Mouse (Mus musculus) stomach, embryonic 14.5 days (tissue): Measurements from ENCODE around the gene Gosr1. TPM values are rescaled to one million over a fixed set of nuclear protein-coding genes. Genes with fewer than 3 reads are reported as not detected.
"Not testable (repeated sequence)": the region's sequence is repeated elsewhere in the genome, so short reads cannot be mapped to it uniquely, and the experiment has no call there.

Source experiments
- ATAC-seq: fragments of 200-750 bp; cut with Nextera tagmentation; 2 replicates; pipeline ENCODE4 v1.8.0; 2017; ENCODE audit warnings: low read depth, moderate TSS enrichment; ENCODE audit not compliant: insufficient number of reproducible peaks, insufficient read depth, low FRiP score
- H3K27ac ChIP-seq: fragments of 300-500 bp; sonication (generic); 2 replicates; pipeline ENCODE4 v1.5.1; 2014; ENCODE audit warnings: mild to moderate bottlenecking, low read length, moderate library complexity, mixed read lengths
- H3K27me3 ChIP-seq: fragments of 300-500 bp; sonication (generic); 2 replicates; pipeline ENCODE4 v1.6.1; 2014; ENCODE audit warnings: low read length, control low read depth, mixed read lengths; ENCODE audit not compliant: control insufficient read depth, insufficient read depth
- H3K36me3 ChIP-seq: fragments of 300-500 bp; sonication (generic); 2 replicates; pipeline ENCODE4 v1.6.1; 2014; ENCODE audit warnings: mild to moderate bottlenecking, control low read depth, low read length, moderate library complexity, mixed read lengths; ENCODE audit not compliant: control insufficient read depth, insufficient read depth
- H3K4me1 ChIP-seq: fragments of 300-500 bp; sonication (generic); 2 replicates; pipeline ENCODE4 v1.6.1; 2014; ENCODE audit warnings: low read length, control low read depth, mixed read lengths; ENCODE audit not compliant: control insufficient read depth, insufficient read depth
- H3K4me2 ChIP-seq: fragments of 300-500 bp; sonication (generic); replicated peaks from 2 replicates; pipeline ENCODE4 v1.6.1; 2014; ENCODE audit warnings: low read depth, low read length, control low read depth
- H3K4me3 ChIP-seq: fragments of 300-500 bp; sonication (generic); 2 replicates; pipeline ENCODE4 v1.5.1; 2014; ENCODE audit warnings: low read depth, low read length, control low read depth
- H3K9ac ChIP-seq: fragments of 300-500 bp; sonication (generic); replicated peaks from 2 replicates; pipeline ENCODE4 v1.6.1; 2014; ENCODE audit warnings: low read depth, mild to moderate bottlenecking, control low read depth, low read length, moderate library complexity, mixed read lengths
- H3K9me3 ChIP-seq: fragments of 300-500 bp; sonication (generic); 2 replicates; pipeline ENCODE4 v1.6.1; 2016; ENCODE audit warnings: low read depth, low read length, control low read depth; ENCODE audit not compliant: control insufficient read depth
- WGBS: fragments of 180-500 bp; shearing (Covaris S2); extraction: QIAGEN DNeasy Blood & Tissue Kit; methylation state at CpG from one replicate; pipeline ENCODE4 v1.1.7; 2014; 5-methylcytosine and 5-hydroxymethylcytosine counted together
- polyA plus RNA-seq: library from polyadenylated mRNA; unstranded; fragments of >200 nt; fragmentation: Nextera tagmentation; extraction: Ambion mirVana; gene quantifications from 2 replicates; pipeline ENCODE4 v1.2.1, GENCODE M21; 2014

Gene Gosr1
- polyA plus RNA-seq, 1 experiment from 2014 or later = 33.5 TPM

GRCm38 (mm10) chr11:76692096-76692495, 71.3 kb downstream of the Gosr1 start:
- Histone ChIP-seq H3K36me3 (no peaks in the 10 kb centered on the region), H3K27me3 (no peaks in the 10 kb centered on the region), H3K4me3 (no peak overlapping the region), H3K27ac (no peak overlapping the region), H3K9me3 (no peaks in the 10 kb centered on the region), H3K9ac (no peak overlapping the region), H3K4me1 (no peaks in the 10 kb centered on the region), H3K4me2 (no peak overlapping the region)
- ATAC-seq = no peak
- WGBS = 75% methylated on average over 3 of the region's 3 CpGs

DNA sequence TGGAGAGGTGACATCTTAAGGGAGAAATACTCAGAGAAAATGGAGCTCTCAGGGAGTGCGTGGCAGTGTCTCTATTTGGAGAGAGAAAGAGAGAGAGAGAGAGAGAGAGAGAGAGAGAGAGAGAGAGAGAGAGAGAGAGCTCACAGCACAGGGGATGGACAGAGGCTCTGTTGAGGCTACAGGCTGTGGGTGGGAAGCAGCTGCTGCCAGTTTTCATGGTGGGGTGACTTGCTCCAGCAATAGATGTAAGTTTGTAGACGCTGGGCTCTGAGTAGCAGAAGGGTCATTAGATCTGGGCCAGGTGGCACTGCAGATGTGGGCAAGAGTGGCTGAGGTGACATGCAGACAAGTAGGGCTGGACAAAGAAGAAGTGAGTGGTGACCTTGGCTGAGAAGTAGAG, 77.8 kb downstream of the Gosr1 start:
- H3K4me3 ChIP-seq = no peak overlapping the region
- H3K36me3 ChIP-seq = no peaks in the 10 kb centered on the region
- no peak overlapping the region for H3K4me2 ChIP-seq
- no peaks in the 10 kb centered on the region for H3K27me3 ChIP-seq
- H3K9me3 ChIP-seq = no peaks in the 10 kb centered on the region
- H3K4me1 ChIP-seq = no peaks in the 10 kb centered on the region
- no peak overlapping the region for H3K9ac ChIP-seq
- 60% methylated on average over 2 of the region's 2 CpGs for WGBS
- no peak overlapping the region for H3K27ac ChIP-seq
- no peak for ATAC-seq

- 38% methylated on average over 8 of the region's 8 CpGs for WGBS
- H3K27ac ChIP-seq, H3K36me3 ChIP-seq, H3K4me2 ChIP-seq, H3K9me3 ChIP-seq, ATAC-seq, H3K27me3 ChIP-seq, H3K9ac ChIP-seq, H3K4me1 ChIP-seq, H3K4me3 ChIP-seq: not testable (repeated sequence)
Observed at GRCm38 (mm10) chr11:76679508-76679907, 83.9 kb downstream of the Gosr1 start, which contains the start of gene Trarg1. Gene Trarg1, plus strand, starts transcription at chr11:76679808.

Other genes with a start within 250 kb of the Gosr1 start
- gene Abr, start 141.3 kb downstream of the Gosr1 start, polyA plus RNA-seq = 42.7 and 49.0 TPM in 2 replicates
- gene Bhlha9, start 91.1 kb downstream of the Gosr1 start, polyA plus RNA-seq = 0.21 TPM in 1 of 2 replicates, not detected in the other
- 0.16 and 0.32 TPM in 2 replicates for gene Trarg1, start 83.8 kb downstream of the Gosr1 start, polyA plus RNA-seq
- gene Cpd, start 83.4 kb upstream of the Gosr1 start, polyA plus RNA-seq = 21.1 and 24.3 TPM in 2 replicates
- not detected in 2 replicates for gene Tmigd1, start 138.6 kb upstream of the Gosr1 start, polyA plus RNA-seq
- 127 TPM in 2 replicates for gene Blmh, start 161.2 kb upstream of the Gosr1 start, polyA plus RNA-seq
- gene Slc6a4, start 235.0 kb upstream of the Gosr1 start, polyA plus RNA-seq = 0.74 and 0.77 TPM in 2 replicates